Mouse (Mus musculus): ENCODE data around the gene Pfkl.

GRCm38 (mm10) chr10:77971191-77971590 is 38.7 kb downstream of the Pfkl start:
- no peak for TF ChIP-seq CTCF (IDR thresholded peaks at IDR 0.05; ENCODE audit: borderline replicate concordance, insufficient read depth, low read depth, low read length)
- TF ChIP-seq POLR2A (IDR thresholded peaks at IDR 0.05; ENCODE audit: borderline replicate concordance, insufficient read depth, low read length): no peak
